Mouse (Mus musculus) kidney, postnatal 25 days (tissue): Measurements from ENCODE around the gene Mast4.

ENCODE experiments used
- DNase-seq, 2 experiments: peaks; one replicate each; pipeline ENCODE4 v3.0.0; 2021; ENCODE audit warnings: mixed read lengths in 2 of 2

Gene Mast4

GRCm38 (mm10) chr13:103037466-103037865, 296.8 kb downstream of the Mast4 start:
- DNase-seq = peak in 1 of 2 experiments; percentile 48

- DNase-seq = no peak
Measured at GRCm38 (mm10) chr13:103029377-103029776, 304.9 kb downstream of the Mast4 start.

- DNase-seq = no peak
Measured at GRCm38 (mm10) chr13:103027456-103028078, 306.7 kb downstream of the Mast4 start.

GRCm38 (mm10) chr13:103025461-103025860, 308.8 kb downstream of the Mast4 start:
- no peak for DNase-seq

GRCm38 (mm10) chr13:103018481-103018880, 315.8 kb downstream of the Mast4 start:
- no peak for DNase-seq

- no peak for DNase-seq
Measured at GRCm38 (mm10) chr13:103017661-103018060, 316.6 kb downstream of the Mast4 start.

GRCm38 (mm10) chr13:103015131-103015750, 319.1 kb downstream of the Mast4 start:
- no peak for DNase-seq

- peak in 1 of 2 experiments; percentile 46 for DNase-seq
Measured at GRCm38 (mm10) chr13:103014631-103015030, 319.7 kb downstream of the Mast4 start.

- DNase-seq = no peak
Measured at GRCm38 (mm10) chr13:103014222-103014621, 320.1 kb downstream of the Mast4 start.

- no peak for DNase-seq
Measured at GRCm38 (mm10) chr13:103005227-103005626, 329.1 kb downstream of the Mast4 start.

GRCm38 (mm10) chr13:103001831-103002230, 332.5 kb downstream of the Mast4 start:
- no peak for DNase-seq

GRCm38 (mm10) chr13:103000891-103001290, 333.4 kb downstream of the Mast4 start:
- no peak for DNase-seq

- no peak for DNase-seq
Measured at GRCm38 (mm10) chr13:102994098-102994497, 340.2 kb downstream of the Mast4 start.

GRCm38 (mm10) chr13:102992680-102993423, 341.4 kb downstream of the Mast4 start:
- no peak for DNase-seq

GRCm38 (mm10) chr13:102991928-102992327, 342.4 kb downstream of the Mast4 start:
- no peak for DNase-seq

GRCm38 (mm10) chr13:102991196-102991595, 343.1 kb downstream of the Mast4 start:
- no peak for DNase-seq

- DNase-seq = no peak
Measured at GRCm38 (mm10) chr13:102990085-102990484, 344.2 kb downstream of the Mast4 start.

- no peak for DNase-seq
Measured at GRCm38 (mm10) chr13:102989616-102990015, 344.7 kb downstream of the Mast4 start.

- no peak for DNase-seq
Measured at GRCm38 (mm10) chr13:102988976-102989375, 345.3 kb downstream of the Mast4 start.

GRCm38 (mm10) chr13:102988251-102988895, 345.9 kb downstream of the Mast4 start:
- DNase-seq = peak in 1 of 2 experiments; percentile 11

- DNase-seq = no peak
Measured at GRCm38 (mm10) chr13:102984550-102984949, 349.7 kb downstream of the Mast4 start.

GRCm38 (mm10) chr13:102973853-102974252, 360.4 kb downstream of the Mast4 start:
- no peak for DNase-seq

GRCm38 (mm10) chr13:102963471-102963870, 370.8 kb downstream of the Mast4 start:
- DNase-seq = no peak
